24 mouse cellular contexts compared by ENCODE assay signal in genomic region chr17:45706796-45707195, GRCm38 (mm10). TPM values are rescaled to one million over a fixed set of nuclear protein-coding genes. Genes with fewer than 3 reads are reported as not detected.
"Had no signal": no experiment of that assay in that cellular context is flagged by ENCODE, and none has a peak within 500 bp of the region (broad histone marks: within the 10 kb centered on the region; RNA-seq: fewer than 3 reads in every experiment).

No protein-coding gene starts in this region.

- H3K9ac ChIP-seq: liver, embryonic 15.5 days; liver, postnatal 0 days; lung, embryonic 15.5 days; midbrain, embryonic 13.5 days; midbrain, embryonic 15.5 days; neural tube, embryonic 12.5 days; stomach, embryonic 15.5 days had no signal

- H3K27ac ChIP-seq: liver, embryonic 15.5 days; lung, embryonic 15.5 days; macrophage; midbrain, embryonic 13.5 days; midbrain, embryonic 15.5 days; neural tube, embryonic 12.5 days; stomach, embryonic 15.5 days; stomach, postnatal 0 days had no signal

- H3K27me3 ChIP-seq: liver, embryonic 15.5 days; lung, embryonic 15.5 days; midbrain, embryonic 13.5 days; midbrain, embryonic 15.5 days; neural tube, embryonic 12.5 days; stomach, embryonic 15.5 days had no signal

- H3K9me3 ChIP-seq: liver, embryonic 15.5 days; lung, embryonic 15.5 days; midbrain, embryonic 13.5 days; midbrain, embryonic 15.5 days; neural tube, embryonic 12.5 days; stomach, embryonic 15.5 days had no signal

- ATAC-seq: liver, postnatal 0 days; midbrain, embryonic 13.5 days; midbrain, embryonic 15.5 days had no signal

- DNase-seq: liver, postnatal 0 days; lung, adult 2 months; lung, postnatal 14 days; lung, postnatal 36 days; right cerebral cortex, postnatal 14 days; thymus, adult 2 months; thymus, postnatal 25 days; thymus, postnatal 4 days had no signal

- H3K36me3 ChIP-seq: liver, embryonic 15.5 days; lung, embryonic 15.5 days; midbrain, embryonic 13.5 days; midbrain, embryonic 15.5 days; neural tube, embryonic 12.5 days; stomach, embryonic 15.5 days had no signal

- H3K4me3 ChIP-seq: liver, embryonic 15.5 days; lung, embryonic 15.5 days; midbrain, embryonic 13.5 days; midbrain, embryonic 15.5 days; neural tube, embryonic 12.5 days; stomach, embryonic 15.5 days had no signal

- H3K4me1 ChIP-seq: midbrain, embryonic 13.5 days; midbrain, embryonic 15.5 days; neural tube, embryonic 12.5 days; stomach, embryonic 15.5 days had no signal

- H3K4me2 ChIP-seq: liver, embryonic 15.5 days; lung, embryonic 15.5 days; midbrain, embryonic 11.5 days; midbrain, embryonic 13.5 days; midbrain, embryonic 15.5 days; neural tube, embryonic 12.5 days; stomach, embryonic 15.5 days had no signal

RNA-seq across cellular contexts. Expression of gene 1600014C23Rik, which starts 26.8 kb away (rescaled TPM):
- total RNA-seq: megakaryocyte progenitor cell, adult 5-6 weeks; midbrain, postnatal 0 days; monocyte, adult 5-6 weeks; neutrophil, adult 5-6 weeks had no signal
- polyA plus RNA-seq: liver, embryonic 15.5 days; liver, postnatal 0 days; lung, adult 2 months; lung, embryonic 15.5 days; macrophage; midbrain, embryonic 13.5 days; neural tube, embryonic 12.5 days; neural tube, embryonic 14.5 days; spleen, adult 2 months; stomach, embryonic 15.5 days; stomach, postnatal 0 days; thymus, adult 2 months; urinary bladder, adult 2 months had no signal

RNA-seq across cellular contexts. Expression of gene Capn11, which starts 47.7 kb away (rescaled TPM):
- total RNA-seq: monocyte, adult 5-6 weeks had no signal
- polyA plus RNA-seq: liver, postnatal 0 days; lung, adult 2 months; neural tube, embryonic 14.5 days; spleen, adult 2 months had no signal
